Mouse (Mus musculus) MEL (cell line): ENCODE data around the gene Edrf1. TPM values are rescaled to one million over a fixed set of nuclear protein-coding genes. Genes with fewer than 3 reads are reported as not detected.
A peak's percentile ranks its signal among the peaks of the same experiment; 100 is the strongest.

Experiments used
- DNase-seq: peaks from one replicate; pipeline ENCODE4 v3.0.0; 2011; ENCODE audit warnings: low read depth, low spot score
- H3K27ac ChIP-seq: 2 replicates; pipeline ENCODE4 v1.5.1; 2012; ENCODE audit warnings: low read depth, mild to moderate bottlenecking, control low read depth, low read length, moderate library complexity; ENCODE audit not compliant: control insufficient read depth
- H3K27me3 ChIP-seq, 2 experiments: fragments of 150-350 bp in 1 of 2; sonication (generic) in 1 of 2; 2 replicates each; pipeline ENCODE4 v1.6.1; 2012; ENCODE audit warnings: low read length in 2 of 2, mild to moderate bottlenecking in 2 of 2, improper control_type of control experiment in 1 of 2, moderate library complexity in 1 of 2; ENCODE audit not compliant: insufficient read depth in 2 of 2, control insufficient read depth in 1 of 2
- H3K36me3 ChIP-seq, 2 experiments: 2 replicates each; pipeline ENCODE4 v1.6.1; 2012 to 2014; ENCODE audit warnings: low read length in 2 of 2, improper control_type of control experiment in 1 of 2, inconsistent platforms in 1 of 2, mild to moderate bottlenecking in 1 of 2; ENCODE audit not compliant: insufficient read depth in 2 of 2, control insufficient read depth in 1 of 2
- H3K4me1 ChIP-seq, 2 experiments: fragments of 150-350 bp in 1 of 2; sonication (generic) in 1 of 2; 2 replicates each; pipeline ENCODE4 v1.6.1; 2012; ENCODE audit warnings: low read length in 2 of 2, improper control_type of control experiment in 1 of 2, mild to moderate bottlenecking in 1 of 2; ENCODE audit not compliant: insufficient read depth in 2 of 2, control insufficient read depth in 1 of 2
- H3K4me3 ChIP-seq, 2 experiments: fragments of 150-350 bp in 1 of 2; sonication (generic) in 1 of 2; 2 replicates each; pipeline ENCODE4 v1.5.1; 2012; ENCODE audit warnings: low read depth in 2 of 2, low read length in 2 of 2, mild to moderate bottlenecking in 2 of 2, moderate library complexity in 2 of 2, control low read depth in 1 of 2, improper control_type of control experiment in 1 of 2; ENCODE audit not compliant: control insufficient read depth in 1 of 2, insufficient read depth in 1 of 2
- H3K79me2 ChIP-seq: 2 replicates; pipeline ENCODE4 v1.6.1; 2012; ENCODE audit warnings: mild to moderate bottlenecking, low read length, moderate library complexity; ENCODE audit not compliant: control insufficient read depth, poor library complexity, insufficient read depth
- H3K9ac ChIP-seq: 2 replicates; pipeline ENCODE4 v1.6.1; 2012; ENCODE audit warnings: low read depth, mild to moderate bottlenecking, control low read depth, low read length, moderate library complexity; ENCODE audit not compliant: control insufficient read depth, poor library complexity, severe bottlenecking
- H3K9me3 ChIP-seq: fragments of 150-350 bp; sonication (generic); replicated peaks from 2 replicates; pipeline ENCODE4 v1.6.1; 2012; ENCODE audit warnings: mild to moderate bottlenecking, low read length, improper control_type of control experiment, moderate library complexity; ENCODE audit not compliant: insufficient read depth
- BHLHE40 ChIP-seq: IDR thresholded peaks from 2 replicates; pipeline ENCODE4 v1.6.1; 2012; ENCODE audit warnings: low read depth, mild to moderate bottlenecking, inconsistent platforms, low read length, improper control_type of control experiment, borderline replicate concordance
- CHD1 ChIP-seq: IDR thresholded peaks from 2 replicates; pipeline ENCODE4 v1.6.1; 2012; ENCODE audit warnings: low read depth, mild to moderate bottlenecking, inconsistent platforms, low read length, improper control_type of control experiment
- CHD2 ChIP-seq: IDR thresholded peaks from 2 replicates; pipeline ENCODE4 v1.6.1; 2011; ENCODE audit warnings: low read length, improper control_type of control experiment
- E2F4 ChIP-seq: IDR thresholded peaks from 2 replicates; pipeline ENCODE4 v1.6.1; 2011; ENCODE audit warnings: low read depth, low read length, improper control_type of control experiment, borderline replicate concordance
- ELF1 ChIP-seq: IDR thresholded peaks from 2 replicates; pipeline ENCODE4 v1.6.1; 2014; ENCODE audit warnings: low read depth, mild to moderate bottlenecking, inconsistent platforms, low read length, improper control_type of control experiment, moderate library complexity
- GATA1 ChIP-seq: IDR thresholded peaks from 2 replicates; pipeline ENCODE4 v1.6.1; 2011; ENCODE audit warnings: low read depth, low read length, improper control_type of control experiment
- JUND ChIP-seq: IDR thresholded peaks from 2 replicates; pipeline ENCODE4 v1.6.1; 2011; ENCODE audit warnings: low read depth, mild to moderate bottlenecking, improper control_type of control experiment, low read length
- MAFK ChIP-seq: IDR thresholded peaks from 2 replicates; pipeline ENCODE4 v1.6.1; 2011; ENCODE audit warnings: low read depth, mild to moderate bottlenecking, low read length, improper control_type of control experiment, borderline replicate concordance
- MAZ ChIP-seq: IDR thresholded peaks from 2 replicates; pipeline ENCODE4 v1.6.1; 2012; ENCODE audit warnings: low read depth, mild to moderate bottlenecking, inconsistent platforms, low read length, improper control_type of control experiment
- NELFE ChIP-seq: IDR thresholded peaks from 2 replicates; pipeline ENCODE4 v1.6.1; 2011; ENCODE audit warnings: low read depth, low read length, improper control_type of control experiment
- RCOR1 ChIP-seq: IDR thresholded peaks from 2 replicates; pipeline ENCODE4 v1.6.1; 2012; ENCODE audit warnings: low read depth, mild to moderate bottlenecking, inconsistent platforms, low read length, improper control_type of control experiment
- SIN3A ChIP-seq: IDR thresholded peaks from 2 replicates; pipeline ENCODE4 v1.6.1; 2012; ENCODE audit warnings: low read length, improper control_type of control experiment, inconsistent platforms
- SMC3 ChIP-seq: IDR thresholded peaks from 2 replicates; pipeline ENCODE4 v1.6.1; 2011; ENCODE audit warnings: low read depth, low read length, improper control_type of control experiment
- TAL1 ChIP-seq: IDR thresholded peaks from 2 replicates; pipeline ENCODE4 v1.6.1; 2012; ENCODE audit warnings: mild to moderate bottlenecking, inconsistent platforms, low read length, moderate library complexity, mixed read lengths
- USF1 ChIP-seq: IDR thresholded peaks from 2 replicates; pipeline ENCODE4 v1.6.1; 2014; ENCODE audit warnings: low read depth, mild to moderate bottlenecking, inconsistent platforms, low read length, improper control_type of control experiment, moderate library complexity
- USF2 ChIP-seq, 2 experiments: IDR thresholded peaks; 2 replicates each; pipeline ENCODE4 v1.6.1; 2011 to 2012; ENCODE audit warnings: improper control_type of control experiment in 2 of 2, low read length in 2 of 2, borderline replicate concordance in 1 of 2, inconsistent platforms in 1 of 2, low read depth in 1 of 2, mild to moderate bottlenecking in 1 of 2; ENCODE audit not compliant: insufficient read depth in 1 of 2
- ZMIZ1 ChIP-seq: IDR thresholded peaks from 2 replicates; pipeline ENCODE4 v1.6.1; 2012; ENCODE audit warnings: low read depth, mild to moderate bottlenecking, inconsistent platforms, low read length, improper control_type of control experiment, moderate library complexity
- polyA plus RNA-seq, 2 experiments: library from polyadenylated mRNA; stranded (reverse) in 1 of 2; unstranded in 1 of 2; fragments of >175 nt in 1 of 2; fragments of >200 nt in 1 of 2; gene quantifications; 2 replicates each; pipeline versions ENCODE4 v1.2.1 to v1.2.4; 2012; ENCODE audit warnings: low replicate concordance in 2 of 2, low read depth in 1 of 2; ENCODE audit not compliant: insufficient read length in 2 of 2, insufficient read depth in 1 of 2, missing spikeins in 1 of 2
- total RNA-seq: library from RNA; depleted of rRNA; stranded (reverse); fragments of 300-350 nt; gene quantifications from 2 replicates; pipeline ENCODE4 v1.2.3, GENCODE M21; 2012; rRNA removed

Gene Edrf1
- total and polyA plus RNA-seq, 3 experiments = 17.8 to 104 (median 28.1) TPM

- TF ChIP-seq ELF1 = no peak
- peak; percentile 66 for TF ChIP-seq USF1
- peak; percentile 45 for TF ChIP-seq SMC3
- no peak for TF ChIP-seq CHD1
- no peak for TF ChIP-seq MAZ
- no peak for TF ChIP-seq USF2 (IDR thresholded peaks at IDR 0.05; ENCODE audit: borderline replicate concordance in 1 of 2, insufficient read depth in 1 of 2, low read depth in 1 of 2, low read length in 2 of 2)
- no peak for TF ChIP-seq MAFK
- TF ChIP-seq NELFE = no peak
- no peak for TF ChIP-seq ZMIZ1
- TF ChIP-seq BHLHE40 = no peak
- no peak for TF ChIP-seq SIN3A
- TF ChIP-seq GATA1 = no peak
- no peak for TF ChIP-seq E2F4
- no peak for TF ChIP-seq CHD2
- no peak for TF ChIP-seq TAL1
- no peak for TF ChIP-seq JUND
- TF ChIP-seq RCOR1 = no peak
- TF ChIP-seq, all 39 proteins: peak for 5
These were observed 81.2 kb downstream of the Edrf1 start (continued) for GRCm38 (mm10) chr7:133718580-133718979.

- no peak for DNase-seq
- no peaks in the 10 kb centered on the region for H3K79me2 ChIP-seq
- no peak overlapping the region for H3K27ac ChIP-seq
- H3K9me3 ChIP-seq = no peaks in the 10 kb centered on the region
- no peak overlapping the region for H3K4me3 ChIP-seq
- TF ChIP-seq MAFK = no peak
- H3K4me1 ChIP-seq = no peaks in the 10 kb centered on the region
- H3K36me3 ChIP-seq = peaks cover 0 to 9% of the 10 kb centered on the region in 2 experiments; a peak in 2 of 4 replicates
- no peaks in the 10 kb centered on the region for H3K27me3 ChIP-seq
- no peak overlapping the region for H3K9ac ChIP-seq
These were observed 83.3 kb downstream of the Edrf1 start for GRCm38 (mm10) chr7:133720616-133721015.

Other genes with a start within 250 kb of the Edrf1 start
- not detected in 2 replicates for gene Tex36, start 35.4 kb upstream of the Edrf1 start, total RNA-seq
- not detected for gene Tex36, start 35.4 kb upstream of the Edrf1 start, polyA plus RNA-seq
- gene Mmp21, start 42.5 kb downstream of the Edrf1 start, total RNA-seq = not detected in 2 replicates
- gene Mmp21, start 42.5 kb downstream of the Edrf1 start, polyA plus RNA-seq = not detected
- gene Bccip, start 71.8 kb downstream of the Edrf1 start, total RNA-seq = 86.2 and 91.0 TPM in 2 replicates
- 100 to 1,000 TPM in 1 of 2 experiments, not detected in 1; 150 TPM for gene Bccip, start 71.8 kb downstream of the Edrf1 start, polyA plus RNA-seq
- 12.3 and 17.5 TPM in 2 replicates for gene Uros, start 72.5 kb downstream of the Edrf1 start, total RNA-seq
- gene Uros, start 72.5 kb downstream of the Edrf1 start, polyA plus RNA-seq = 10 to 100 TPM in 1 of 2 experiments, not detected in 1; 22.0 TPM
- gene Fank1, start 139.3 kb downstream of the Edrf1 start, total RNA-seq = 0.88 and 1.8 TPM in 2 replicates
- under 1 TPM in 1 of 2 experiments, not detected in 1; 0.17 TPM for gene Fank1, start 139.3 kb downstream of the Edrf1 start, polyA plus RNA-seq
- 23.9 and 27.1 TPM in 2 replicates for gene Dhx32, start 145.2 kb downstream of the Edrf1 start, total RNA-seq
- 10 to 100 TPM in 1 of 2 experiments, not detected in 1; 25.6 TPM for gene Dhx32, start 145.2 kb downstream of the Edrf1 start, polyA plus RNA-seq